Mouse (Mus musculus): ENCODE results near the gene Nudt22. TPM values are rescaled to one million over a fixed set of nuclear protein-coding genes. Genes with fewer than 3 reads are reported as not detected.

The Nudt22 gene
- polyA plus RNA-seq, 1 experiment from 2014 or later = 23.9 TPM

GRCm38 (mm10) chr19:7017541-7018457 is 21.9 kb upstream of the Nudt22 start:
- H3K9me3 ChIP-seq = no peaks in the 10 kb centered on the region
- no peak for DNase-seq (ENCODE audit: low spot score)
- H3K4me1 ChIP-seq = peaks cover 26% of the 10 kb centered on the region
- H3K27ac ChIP-seq = peak overlapping the region; percentile 47
- H3K4me3 ChIP-seq = peak overlapping the region; percentile 16; the same call in 1 of the 2 replicates
- H3K36me3 ChIP-seq = peaks cover 75% of the 10 kb centered on the region
- 61% methylated on average over 12 of the region's 12 CpGs for WGBS
- H3K27me3 ChIP-seq (ENCODE audit: insufficient read depth, poor library complexity, severe bottlenecking) = no peaks in the 10 kb centered on the region

DNA sequence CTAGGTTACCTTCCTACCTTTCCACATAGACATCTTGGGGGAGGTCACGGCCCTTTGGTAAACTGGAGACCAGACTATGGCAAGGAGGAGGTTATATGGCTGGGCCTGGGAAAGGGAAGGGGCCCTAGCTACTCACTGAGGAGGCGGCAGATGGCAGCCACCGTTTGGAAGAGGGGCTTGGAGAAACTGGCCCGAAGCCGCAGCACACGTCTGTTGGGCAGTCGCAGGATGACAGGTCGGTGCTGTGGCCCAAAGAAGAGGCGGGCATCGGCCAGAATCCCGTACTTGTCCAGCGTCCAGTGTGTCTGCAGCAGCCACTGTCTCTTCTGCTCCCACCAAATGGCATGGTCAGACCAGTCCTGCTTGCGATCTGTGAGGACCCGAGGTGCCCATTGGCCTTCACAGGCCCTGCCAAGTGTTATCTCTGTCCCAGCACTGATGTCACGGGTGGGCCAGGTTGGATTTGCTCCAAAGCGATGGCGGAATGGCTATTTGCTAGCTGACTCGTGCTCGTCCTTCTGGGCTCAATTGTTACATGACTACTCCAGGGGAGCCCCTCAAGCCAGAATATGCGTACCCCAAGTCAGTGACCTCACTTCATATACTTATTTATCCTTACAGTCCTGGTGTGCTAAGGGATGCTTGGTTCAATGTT is 18.7 kb upstream of the Nudt22 start:
- Histone ChIP-seq H3K27me3 (ENCODE audit: insufficient read depth, poor library complexity, severe bottlenecking) (no peaks in the 10 kb centered on the region), H3K9me3 (no peaks in the 10 kb centered on the region), H3K27ac (no peak overlapping the region), H3K36me3 (peaks cover 44% of the 10 kb centered on the region), H3K4me3 (no peak overlapping the region), H3K4me1 (peaks cover 24% of the 10 kb centered on the region)
- DNase-seq (ENCODE audit: low spot score) = no peak
- WGBS = 87% methylated on average over 20 of the region's 20 CpGs

GRCm38 (mm10) chr19:7013984-7014383 is 18.1 kb upstream of the Nudt22 start:
- H3K27ac ChIP-seq = no peak overlapping the region
- WGBS = 90% methylated on average over 9 of the region's 9 CpGs
- peaks cover 37% of the 10 kb centered on the region for H3K36me3 ChIP-seq
- no peak for DNase-seq (ENCODE audit: low spot score)
- no peaks in the 10 kb centered on the region for H3K9me3 ChIP-seq
- H3K27me3 ChIP-seq (ENCODE audit: insufficient read depth, poor library complexity, severe bottlenecking) = no peaks in the 10 kb centered on the region
- no peak overlapping the region for H3K4me3 ChIP-seq
- peaks cover 18% of the 10 kb centered on the region for H3K4me1 ChIP-seq

GRCm38 (mm10) chr19:7012426-7012825 is 16.5 kb upstream of the Nudt22 start:
- Histone ChIP-seq H3K4me1 (peaks cover 3% of the 10 kb centered on the region; the same call in 1 of the 2 replicates), H3K4me3 (no peak overlapping the region), H3K9me3 (no peaks in the 10 kb centered on the region), H3K36me3 (peaks cover 22% of the 10 kb centered on the region), H3K27me3 (ENCODE audit: insufficient read depth, poor library complexity, severe bottlenecking) (no peaks in the 10 kb centered on the region), H3K27ac (no peak overlapping the region)
- WGBS = 84% methylated on average over 4 of the region's 4 CpGs
- no peak for DNase-seq (ENCODE audit: low spot score)

GRCm38 (mm10) chr19:7006892-7007593 is 11.1 kb upstream of the Nudt22 start:
- 86% methylated on average over 9 of the region's 9 CpGs for WGBS
- no peak overlapping the region for H3K4me3 ChIP-seq
- no peaks in the 10 kb centered on the region for H3K4me1 ChIP-seq
- H3K27ac ChIP-seq = no peak overlapping the region
- no peak for DNase-seq (ENCODE audit: low spot score)
- no peaks in the 10 kb centered on the region for H3K27me3 ChIP-seq (ENCODE audit: insufficient read depth, poor library complexity, severe bottlenecking)
- H3K36me3 ChIP-seq = peaks cover 4% of the 10 kb centered on the region; the same call in 1 of the 2 replicates
- H3K9me3 ChIP-seq = no peaks in the 10 kb centered on the region

DNA sequence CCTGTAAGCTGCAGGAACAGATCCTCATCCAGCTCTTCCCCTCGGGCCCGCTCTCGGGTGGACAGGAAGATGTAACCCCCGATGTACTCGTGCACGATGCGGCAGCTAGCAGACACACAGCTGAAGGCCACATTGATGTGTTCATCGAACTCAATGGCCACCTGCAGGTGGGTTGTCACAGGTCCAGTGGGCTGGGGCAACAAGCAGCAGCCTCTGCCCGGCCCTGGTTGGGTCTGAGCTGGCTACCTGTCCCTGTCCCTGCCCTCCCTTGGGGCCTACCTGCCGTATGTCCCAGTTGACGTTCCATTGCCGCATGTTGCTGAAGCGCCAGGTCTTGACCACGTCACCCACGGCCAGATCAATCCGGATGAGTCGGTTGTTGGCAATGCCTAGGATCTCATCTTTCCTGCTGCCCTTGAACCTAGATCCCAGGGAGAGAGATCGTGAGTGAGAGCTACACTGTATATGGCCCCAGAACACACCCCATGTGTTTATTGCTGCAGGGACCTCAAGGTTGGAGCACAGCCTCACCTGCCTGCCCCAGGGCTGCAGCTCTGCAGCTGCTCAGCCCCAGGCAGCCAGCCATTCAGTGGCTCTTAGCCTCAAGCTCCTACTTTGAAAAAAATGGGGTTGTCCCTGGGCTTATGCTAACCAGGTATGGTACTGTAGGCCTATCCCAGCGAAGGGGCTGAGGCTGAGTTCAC is 3.6 kb upstream of the Nudt22 start:
- no peaks in the 10 kb centered on the region for H3K9me3 ChIP-seq
- WGBS = 93% methylated on average over 19 of the region's 19 CpGs
- no peaks in the 10 kb centered on the region for H3K27me3 ChIP-seq (ENCODE audit: insufficient read depth, poor library complexity, severe bottlenecking)
- H3K4me3 ChIP-seq = no peak overlapping the region
- peaks cover 34% of the 10 kb centered on the region for H3K36me3 ChIP-seq
- no peak for DNase-seq (ENCODE audit: low spot score)
- H3K27ac ChIP-seq = no peak overlapping the region
- H3K4me1 ChIP-seq = peaks cover 33% of the 10 kb centered on the region

DNA sequence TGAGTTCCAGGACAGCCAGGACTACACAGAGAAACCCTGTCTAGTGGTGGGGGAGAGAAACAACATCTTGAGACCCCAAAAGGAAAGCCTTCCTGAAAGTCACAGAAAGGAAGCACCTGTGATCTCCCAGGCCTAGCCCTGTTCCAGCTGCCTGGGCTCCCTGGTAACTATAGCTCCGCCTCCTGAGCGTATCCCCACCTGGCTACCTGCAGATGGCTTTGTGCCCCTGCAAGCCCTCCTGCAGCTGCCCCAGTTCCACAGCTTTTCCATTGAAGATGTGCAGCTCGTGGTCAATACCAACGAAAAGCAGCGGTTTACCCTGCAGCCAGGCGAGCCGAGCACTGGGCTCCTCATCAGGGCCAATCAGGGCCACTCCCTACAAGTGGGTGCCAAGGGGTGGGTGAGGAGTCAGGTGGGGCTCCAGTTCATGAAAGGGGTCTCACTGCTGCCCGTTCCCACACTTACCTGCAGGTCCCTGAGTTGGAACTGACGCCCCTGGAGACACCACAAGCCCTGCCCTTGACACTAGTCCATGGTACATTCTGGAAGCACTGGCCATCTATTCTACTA is 1.9 kb upstream of the Nudt22 start:
- Histone ChIP-seq H3K4me3 (no peak overlapping the region), H3K4me1 (peaks cover 46% of the 10 kb centered on the region)
- WGBS = 75% methylated on average over 9 of the region's 9 CpGs

DNA sequence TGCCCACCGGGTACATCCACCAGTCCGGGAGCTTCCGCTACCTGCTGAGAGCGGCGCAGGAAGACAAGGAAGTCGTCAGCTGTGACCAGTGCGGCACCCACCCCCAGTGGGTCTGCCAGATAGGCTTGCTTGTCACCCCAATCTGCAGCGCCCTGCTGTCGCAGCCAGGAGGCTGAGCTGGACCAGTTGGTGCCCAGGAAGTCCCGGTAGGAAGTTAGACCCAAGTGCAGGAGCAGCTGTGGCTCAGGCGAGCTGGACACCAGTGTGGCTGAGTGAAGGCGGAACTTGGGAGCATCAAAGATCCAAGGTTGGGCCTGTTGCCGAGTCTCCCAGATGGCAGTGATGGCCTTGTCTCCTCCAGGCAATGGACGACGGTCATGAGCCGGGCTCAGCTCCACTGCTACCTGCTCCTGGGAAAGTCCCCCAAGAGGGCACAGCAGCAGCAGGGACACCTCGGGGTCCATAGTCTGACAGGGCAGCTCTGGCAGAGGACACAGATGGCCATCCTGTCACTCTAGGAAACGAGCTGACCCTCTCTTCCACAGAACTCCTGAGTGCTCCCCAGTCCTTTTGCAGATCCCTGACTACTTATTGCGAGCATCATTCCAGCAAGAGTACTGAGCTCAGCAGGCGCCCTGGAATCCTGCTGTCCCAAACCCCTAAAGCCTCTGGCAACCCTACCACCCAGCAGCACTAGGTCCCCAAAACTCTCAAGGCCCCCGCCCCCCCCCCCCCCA is 494 bp downstream of the Nudt22 start:
- 51% methylated on average over 20 of the region's 21 CpGs for WGBS
- peaks cover 58% of the 10 kb centered on the region for H3K4me1 ChIP-seq
- peak overlapping the region; percentile 89 for H3K27ac ChIP-seq
- peak overlapping the region; percentile 73 for H3K4me3 ChIP-seq
- H3K27me3 ChIP-seq (ENCODE audit: insufficient read depth, poor library complexity, severe bottlenecking) = no peaks in the 10 kb centered on the region
- peaks cover 27% of the 10 kb centered on the region for H3K36me3 ChIP-seq
- no peaks in the 10 kb centered on the region for H3K9me3 ChIP-seq
- DNase-seq (ENCODE audit: low spot score) = no peak

More for the DNA sequence above, 1.9 kb upstream of the Nudt22 start:
- Histone ChIP-seq H3K36me3 (peaks cover 34% of the 10 kb centered on the region), H3K27me3 (ENCODE audit: insufficient read depth, poor library complexity, severe bottlenecking) (no peaks in the 10 kb centered on the region), H3K9me3 (no peaks in the 10 kb centered on the region), H3K27ac (no peak overlapping the region)
- no peak for DNase-seq (ENCODE audit: low spot score)

- H3K4me1 ChIP-seq = peaks cover 58% of the 10 kb centered on the region
- 0 out of 2 replicates have a peak overlapping the region, but pooled peaks have one; percentile 89 for H3K27ac ChIP-seq
- WGBS = 86% methylated on average over 8 of the region's 8 CpGs
- no peaks in the 10 kb centered on the region for H3K27me3 ChIP-seq (ENCODE audit: insufficient read depth, poor library complexity, severe bottlenecking)
- no peak for DNase-seq (ENCODE audit: low spot score)
- no peaks in the 10 kb centered on the region for H3K9me3 ChIP-seq
- peaks cover 19% of the 10 kb centered on the region for H3K36me3 ChIP-seq
- peak overlapping the region; percentile 73 for H3K4me3 ChIP-seq
These were observed 1.4 kb downstream of the Nudt22 start for GRCm38 (mm10) chr19:6994489-6994888.

GRCm38 (mm10) chr19:6994002-6994401 is 1.9 kb downstream of the Nudt22 start:
- H3K27me3 ChIP-seq (ENCODE audit: insufficient read depth, poor library complexity, severe bottlenecking) = no peaks in the 10 kb centered on the region
- peaks cover 18% of the 10 kb centered on the region for H3K36me3 ChIP-seq
- no peak for DNase-seq (ENCODE audit: low spot score)
- H3K27ac ChIP-seq = no peak overlapping the region
- H3K4me1 ChIP-seq = peaks cover 58% of the 10 kb centered on the region
- WGBS = 88% methylated on average over 8 of the region's 8 CpGs
- H3K9me3 ChIP-seq = no peaks in the 10 kb centered on the region
- H3K4me3 ChIP-seq = no peak overlapping the region

- peak overlapping the region; percentile 70 for H3K4me3 ChIP-seq
- peak overlapping the region; percentile 87 for H3K27ac ChIP-seq
- no peaks in the 10 kb centered on the region for H3K9me3 ChIP-seq
- DNase-seq (ENCODE audit: low spot score) = no peak
- peaks cover 61% of the 10 kb centered on the region for H3K4me1 ChIP-seq
- H3K36me3 ChIP-seq = peaks cover 9% of the 10 kb centered on the region
- WGBS = 61% methylated on average over 14 of the region's 14 CpGs
- H3K27me3 ChIP-seq (ENCODE audit: insufficient read depth, poor library complexity, severe bottlenecking) = no peaks in the 10 kb centered on the region
These were observed 2.7 kb downstream of the Nudt22 start for GRCm38 (mm10) chr19:6993011-6993770.

Data from heart, embryonic 10.5 days (tissue).